Mouse (Mus musculus) erythroblast, embryonic 14.5 days (primary cell): ENCODE measurements around the gene Nrros. TPM values are rescaled to one million over a fixed set of nuclear protein-coding genes. Genes with fewer than 3 reads are reported as not detected.

Experiments
- polyA plus RNA-seq: library from polyadenylated mRNA; stranded (reverse); fragments of >175 nt; gene quantifications from 2 replicates; pipeline ENCODE4 v1.2.3, GENCODE M21; 2012

Gene Nrros
- polyA plus RNA-seq, 1 experiment, result 0.60 TPM

Other genes starting within 250 kb of the Nrros start
- 0.02 TPM in 1 of 2 replicates, not detected in the other for gene Pigz, start 231.7 kb downstream of the Nrros start, polyA plus RNA-seq
- gene 0610012G03Rik, start 217.1 kb downstream of the Nrros start, polyA plus RNA-seq, result 5.5 and 5.9 TPM in 2 replicates
- 5.8 and 7.7 TPM in 2 replicates for gene Ncbp2, start 217.1 kb downstream of the Nrros start, polyA plus RNA-seq
- 0.06 and 0.07 TPM in 2 replicates for gene Senp5, start 162.3 kb downstream of the Nrros start, polyA plus RNA-seq
- 0.41 and 0.52 TPM in 2 replicates for gene Pak2, start 86.3 kb downstream of the Nrros start, polyA plus RNA-seq
- 0.18 and 0.22 TPM in 2 replicates for gene Pigx, start 65.9 kb downstream of the Nrros start, polyA plus RNA-seq
- gene Cep19, start 65.8 kb downstream of the Nrros start, polyA plus RNA-seq, result 0.02 and 0.11 TPM in 2 replicates
- gene Bex6, start 14.2 kb upstream of the Nrros start, polyA plus RNA-seq, result not detected in 2 replicates
- gene Fbxo45, start 81.6 kb upstream of the Nrros start, polyA plus RNA-seq, result 0.35 and 0.37 TPM in 2 replicates
- gene Wdr53, start 81.6 kb upstream of the Nrros start, polyA plus RNA-seq, result 1.6 and 2.4 TPM in 2 replicates
- not detected in 2 replicates for gene Smco1, start 105.9 kb upstream of the Nrros start, polyA plus RNA-seq
- gene Rnf168, start 111.9 kb upstream of the Nrros start, polyA plus RNA-seq, result 0.71 and 0.79 TPM in 2 replicates
- gene Ubxn7, start 166.7 kb upstream of the Nrros start, polyA plus RNA-seq, result 0.14 and 0.39 TPM in 2 replicates
- not detected in 2 replicates for gene Tm4sf19, start 234.9 kb upstream of the Nrros start, polyA plus RNA-seq